ENCODE assay signal across 11 mouse cellular contexts in the genomic region with DNA sequence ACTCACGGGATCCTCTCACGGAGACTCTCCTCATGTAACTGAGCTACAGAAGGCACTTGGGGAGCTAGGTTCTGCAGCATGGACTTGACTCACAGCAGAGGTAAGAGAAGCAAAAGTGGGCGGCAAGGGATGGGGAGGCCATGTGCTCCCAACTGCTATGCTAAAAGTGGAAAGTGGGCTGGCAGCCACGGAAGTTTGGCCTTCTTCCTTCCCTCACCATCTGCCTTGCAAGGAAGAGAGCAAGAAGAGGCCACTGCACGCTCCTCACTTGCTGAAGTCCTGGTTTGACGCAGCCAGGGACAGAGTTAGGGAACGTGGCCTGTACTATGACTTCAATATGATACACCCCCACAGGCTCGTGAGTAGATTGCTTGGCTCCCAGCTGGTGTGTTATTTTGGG.
DNase-seq lines count a peak whose midpoint lies in the region; ATAC-seq lines count a peak whose summit lies in the region.
"Had no signal": no experiment of that assay in that cellular context is flagged by ENCODE, and none has a peak within 500 bp of the region (broad histone marks: within the 10 kb centered on the region; RNA-seq: fewer than 3 reads in every experiment).

No protein-coding gene starts in this region.

- 73% methylated on average over 8 of the region's 8 CpGs for WGBS in intestine, embryonic 16.5 days

- no peaks in the 10 kb centered on the region for H3K36me3 ChIP-seq in intestine, embryonic 16.5 days (ENCODE audit: control insufficient read depth, insufficient read depth, low read length)
- H3K36me3 ChIP-seq: liver, embryonic 13.5 days had no signal

- H3K4me2 ChIP-seq in intestine, embryonic 16.5 days (ENCODE audit: low read depth, low read length) = no peak overlapping the region
- H3K4me2 ChIP-seq: liver, embryonic 13.5 days had no signal

- no peak overlapping the region for H3K27ac ChIP-seq in intestine, embryonic 16.5 days (ENCODE audit: low read length)
- H3K27ac ChIP-seq: liver, embryonic 13.5 days; macrophage had no signal

- no peak for ATAC-seq in intestine, embryonic 16.5 days

- intact Hi-C loops in gastrocnemius, postnatal 14 days (cut with DNase I; ENCODE audit: low total_unique reads) = no loop called here

- no peak overlapping the region for H3K9ac ChIP-seq in intestine, embryonic 16.5 days (ENCODE audit: low read depth, low read length)
- H3K9ac ChIP-seq: liver, embryonic 13.5 days had no signal

- no peak overlapping the region for H3K4me3 ChIP-seq in intestine, embryonic 16.5 days (ENCODE audit: low read length)
- H3K4me3 ChIP-seq: liver, embryonic 13.5 days had no signal

- no peaks in the 10 kb centered on the region for H3K4me1 ChIP-seq in intestine, embryonic 16.5 days (ENCODE audit: control insufficient read depth, insufficient read depth, low read length)
- H3K4me1 ChIP-seq: liver, embryonic 13.5 days had no signal

- DNase-seq in layer of hippocampus, adult 11-12 months (ENCODE audit: low spot score) = peak; percentile 61
- no peak for DNase-seq in layer of hippocampus, adult 9-10 months (ENCODE audit: low spot score)
- peak; percentile 39 for DNase-seq in gastrocnemius, postnatal 14 days
- peak; percentile 65 to 85 for DNase-seq in left cerebral cortex, adult 9 months (ENCODE audit: low spot score in 2 of 2)
- peak; percentile 84 for DNase-seq in telencephalon, adult 2 months (ENCODE audit: low read depth, low spot score)
- no peak for DNase-seq in ovary, adult 18-20 months (ENCODE audit: low spot score)
- DNase-seq: liver, embryonic 13.5 days; spleen, adult 18-20 months; thymus, postnatal 14 days had no signal

- H3K9me3 ChIP-seq in intestine, embryonic 16.5 days (ENCODE audit: control insufficient read depth, low read length) = no peaks in the 10 kb centered on the region
- H3K9me3 ChIP-seq: liver, embryonic 13.5 days had no signal

- H3K27me3 ChIP-seq in intestine, embryonic 16.5 days (replicated peaks; ENCODE audit: control insufficient read depth, insufficient read depth, low read length) = no peaks in the 10 kb centered on the region; the same call in 1 of the 2 replicates
- H3K27me3 ChIP-seq: liver, embryonic 13.5 days had no signal

Comparison
In these comparisons a context has a peak if more than half of its experiments do, and no peak if none do; other contexts are left out.
1. DNase-seq: peak in layer of hippocampus, adult 11-12 months (single experiment), gastrocnemius, postnatal 14 days (single experiment), left cerebral cortex, adult 9 months (2 of 2) and telencephalon, adult 2 months (single experiment); none in layer of hippocampus, adult 9-10 months (single experiment) and ovary, adult 18-20 months (single experiment).